8 mouse cellular contexts compared by ENCODE assay signal in genomic region chr9:29411408-29412180, GRCm38 (mm10).
DNase-seq lines count a peak whose midpoint lies in the region; ATAC-seq and TF ChIP-seq lines count a peak whose summit lies in the region.

No protein-coding gene starts in this region.

- H3K9ac ChIP-seq in kidney, postnatal 0 days (ENCODE audit: low read depth, low read length) = peak overlapping the region; percentile 15; the same call in 1 of the 2 replicates
- no peak overlapping the region; the same call in 1 of the 2 replicates for H3K9ac ChIP-seq in liver, embryonic 11.5 days (ENCODE audit: low read depth, low read length)

- no peak for TF ChIP-seq POLR2A in olfactory bulb, adult 2 months (IDR thresholded peaks at IDR 0.05; ENCODE audit: insufficient read depth, low read depth, low read length)

- peak; percentile 54 for DNase-seq in adrenal gland, postnatal 14 days
- peak; percentile 96 for DNase-seq in cerebellum, postnatal 25 days
- peak; percentile 69 to 71 for DNase-seq in frontal cortex, postnatal 36 days (ENCODE audit: low spot score in 2 of 2)
- peak; percentile 55 for DNase-seq in kidney, postnatal 0 days (ENCODE audit: low spot score)
- DNase-seq in liver, embryonic 11.5 days (ENCODE audit: low spot score) = peak; percentile 44
- DNase-seq in ovary, postnatal 36 days (ENCODE audit: low spot score) = no peak

- peak overlapping the region; percentile 74 for H3K4me2 ChIP-seq in kidney, postnatal 0 days (ENCODE audit: low read length)
- H3K4me2 ChIP-seq in liver, embryonic 11.5 days = peak overlapping the region; percentile 67

- under 1% methylated on average over 40 of the region's 40 CpGs for WGBS in kidney, postnatal 0 days
- under 1% methylated on average over 40 of the region's 40 CpGs for WGBS in liver, embryonic 11.5 days
- under 1% methylated on average over 40 of the region's 40 CpGs for WGBS in olfactory bulb, adult 2 months

- H3K9me3 ChIP-seq in kidney, postnatal 0 days (replicated peaks; ENCODE audit: low read length) = no peaks in the 10 kb centered on the region
- no peaks in the 10 kb centered on the region for H3K9me3 ChIP-seq in liver, embryonic 11.5 days (ENCODE audit: control insufficient read depth, low read length)

- peak; percentile 55; the same call in 1 of the 2 replicates for ATAC-seq in kidney, postnatal 0 days (replicated peaks; ENCODE audit: low FRiP score, low read depth)
- ATAC-seq in liver, embryonic 11.5 days (replicated peaks; ENCODE audit: low FRiP score) = no peak
- ATAC-seq in megakaryocyte progenitor cell, adult 5-6 weeks (replicated peaks; ENCODE audit: poor library complexity) = no peak

- H3K27me3 ChIP-seq in kidney, postnatal 0 days (ENCODE audit: insufficient read depth, low read length) = no peaks in the 10 kb centered on the region
- H3K27me3 ChIP-seq in liver, embryonic 11.5 days (replicated peaks; ENCODE audit: control insufficient read depth, insufficient read depth, low read length) = peaks cover 33% of the 10 kb centered on the region

- no peaks in the 10 kb centered on the region; the same call in 1 of the 2 replicates for H3K4me1 ChIP-seq in kidney, postnatal 0 days (replicated peaks; ENCODE audit: insufficient read depth, low read length)
- H3K4me1 ChIP-seq in liver, embryonic 11.5 days (replicated peaks; ENCODE audit: control insufficient read depth, insufficient read depth, low read length) = no peaks in the 10 kb centered on the region
- 0 out of 2 replicates have a peak, but pooled peaks cover 1% of the 10 kb centered on the region for H3K4me1 ChIP-seq in olfactory bulb, adult 2 months (ENCODE audit: control insufficient read depth, insufficient read depth, low read length)

- H3K27ac ChIP-seq in kidney, postnatal 0 days = no peak overlapping the region
- H3K27ac ChIP-seq in liver, embryonic 11.5 days (ENCODE audit: low read depth, low read length) = no peak overlapping the region
- H3K27ac ChIP-seq in olfactory bulb, adult 2 months (ENCODE audit: insufficient read depth, low read depth, low read length) = peak overlapping the region; percentile 89

- TF ChIP-seq CTCF in kidney, postnatal 0 days (IDR thresholded peaks at IDR 0.05; ENCODE audit: low read depth) = peak; percentile 58
- TF ChIP-seq CTCF in olfactory bulb, adult 2 months (IDR thresholded peaks at IDR 0.05; ENCODE audit: insufficient read depth, low read depth, low read length) = no peak; the same call in 1 of the 2 replicates

- peak overlapping the region; percentile 50 for H3K4me3 ChIP-seq in kidney, postnatal 0 days (replicated peaks; ENCODE audit: low read depth, low read length)
- peak overlapping the region; percentile 37 for H3K4me3 ChIP-seq in liver, embryonic 11.5 days (ENCODE audit: low read depth, low read length)
- peak overlapping the region; percentile 66 for H3K4me3 ChIP-seq in olfactory bulb, adult 2 months (ENCODE audit: insufficient read depth, low read depth, low read length)

- no peaks in the 10 kb centered on the region for H3K36me3 ChIP-seq in kidney, postnatal 0 days (ENCODE audit: insufficient read depth, low read length)
- no peaks in the 10 kb centered on the region for H3K36me3 ChIP-seq in liver, embryonic 11.5 days (ENCODE audit: control insufficient read depth, insufficient read depth, low read length)
